Mouse (Mus musculus): ENCODE measurements around the gene S100a13.

GRCm38 (mm10) chr3:90517711-90518110, 3.5 kb downstream of the S100a13 start:
- TF ChIP-seq CTCF (IDR thresholded peaks at IDR 0.05) (no peak), EP300 (IDR thresholded peaks at IDR 0.05) (no peak)

Data from lung, postnatal 0 days (tissue).